Mouse (Mus musculus) kidney, postnatal 0 days (tissue): ENCODE data around the gene Olfr1423. TPM values are rescaled to one million over a fixed set of nuclear protein-coding genes. Genes with fewer than 3 reads are reported as not detected.
A peak's percentile ranks its signal among the peaks of the same experiment; 100 is the strongest.
"Not testable (repeated sequence)": the region's sequence is repeated elsewhere in the genome, so short reads cannot be mapped to it uniquely, and the experiment has no call there.

Source experiments
- ATAC-seq: fragments of 200-750 bp; cut with Nextera tagmentation; replicated peaks from 2 replicates; pipeline ENCODE4 v1.8.0; 2017; ENCODE audit warnings: low read depth, moderate number of reproducible peaks, moderate TSS enrichment, moderate library complexity; ENCODE audit not compliant: low FRiP score
- DNase-seq: peaks from one replicate; pipeline ENCODE4 v3.0.0-alpha.2; 2016; ENCODE audit warnings: low spot score
- H3K27ac ChIP-seq: fragments of 300-500 bp; sonication (generic); 2 replicates; pipeline ENCODE4 v1.5.1; 2014; ENCODE audit warnings: mild to moderate bottlenecking
- H3K27me3 ChIP-seq: fragments of 300-500 bp; sonication (generic); 2 replicates; pipeline ENCODE4 v1.6.1; 2014; ENCODE audit warnings: low read length, mixed read lengths; ENCODE audit not compliant: insufficient read depth
- H3K36me3 ChIP-seq: fragments of 300-500 bp; sonication (generic); 2 replicates; pipeline ENCODE4 v1.6.1; 2014; ENCODE audit warnings: low read length, mixed read lengths; ENCODE audit not compliant: insufficient read depth
- H3K4me1 ChIP-seq: fragments of 300-500 bp; sonication (generic); replicated peaks from 2 replicates; pipeline ENCODE4 v1.6.1; 2014; ENCODE audit warnings: antibody characterized with exemption, low read length, mixed read lengths; ENCODE audit not compliant: insufficient read depth
- H3K4me2 ChIP-seq: fragments of 300-500 bp; sonication (generic); 2 replicates; pipeline ENCODE4 v1.6.1; 2014; ENCODE audit warnings: mild to moderate bottlenecking, low read length, moderate library complexity, mixed read lengths
- H3K4me3 ChIP-seq: fragments of 300-500 bp; sonication (generic); replicated peaks from 2 replicates; pipeline ENCODE4 v1.5.1; 2014; ENCODE audit warnings: low read depth, low read length
- H3K9ac ChIP-seq: fragments of 300-500 bp; sonication (generic); 2 replicates; pipeline ENCODE4 v1.6.1; 2014; ENCODE audit warnings: low read depth, low read length
- H3K9me3 ChIP-seq: fragments of 300-500 bp; sonication (generic); replicated peaks from 2 replicates; pipeline ENCODE4 v1.6.1; 2016; ENCODE audit warnings: low read length, inconsistent platforms, mixed read lengths
- CTCF ChIP-seq: IDR thresholded peaks from 2 replicates; pipeline ENCODE4 v1.5.1; 2016; ENCODE audit warnings: antibody characterized with exemption, low read depth, mild to moderate bottlenecking, moderate library complexity
- WGBS: fragments of 180-500 bp; shearing (Covaris S2); extraction: QIAGEN DNeasy Blood & Tissue Kit; methylation state at CpG from one replicate; pipeline ENCODE4 v1.1.7; 2014; 5-methylcytosine and 5-hydroxymethylcytosine counted together
- polyA plus RNA-seq: library from polyadenylated mRNA; unstranded; fragments of >200 nt; fragmentation: Nextera tagmentation; extraction: Ambion mirVana; gene quantifications from 2 replicates; pipeline ENCODE4 v1.2.1, GENCODE M21; 2015

Gene Olfr1423
- not detected in 2 replicates for polyA plus RNA-seq

DNA sequence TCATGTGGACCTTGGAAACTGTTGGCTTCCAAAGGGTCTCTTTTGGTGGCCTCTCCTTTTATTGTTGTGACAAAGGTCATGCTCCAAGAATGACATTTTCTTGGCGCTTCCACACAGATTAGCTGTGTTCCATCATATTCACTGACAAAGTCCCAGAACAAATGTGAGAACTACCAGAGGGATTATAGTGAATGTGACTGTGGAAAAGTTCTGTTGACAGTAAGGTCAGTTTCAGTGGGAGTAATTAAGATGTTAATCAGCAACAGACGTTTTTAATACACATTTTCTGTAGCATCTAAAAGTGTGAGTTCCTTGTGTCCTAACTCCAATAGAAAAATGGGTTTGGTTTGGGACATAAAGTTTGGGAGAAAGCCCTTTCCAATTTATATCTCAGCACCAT is at the start of gene Olfr1423:
Gene Olfr1423, minus strand, starts transcription at position 101 of the 400 bp plus-strand sequence.
- no peaks in the 10 kb centered on the region for H3K36me3 ChIP-seq
- no peak for DNase-seq

DNA sequence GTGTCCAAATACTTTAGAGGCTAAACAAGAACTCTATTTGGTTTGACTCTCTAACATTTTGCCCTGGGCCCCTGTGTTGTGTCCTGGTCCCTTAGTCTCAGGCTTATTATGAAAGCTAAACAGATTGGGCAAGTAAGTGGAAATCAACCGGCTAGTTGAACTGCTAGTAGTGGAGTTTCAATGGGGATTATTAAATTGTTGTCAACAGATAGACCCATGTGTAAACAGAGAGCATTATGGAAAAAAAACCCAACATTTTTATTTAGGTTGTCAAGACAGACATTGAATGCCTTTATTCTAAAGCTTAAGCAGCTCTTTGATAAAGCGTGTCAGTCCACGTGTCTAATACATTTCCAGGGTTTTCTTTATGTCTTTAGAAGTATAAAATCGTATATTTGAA is 36.5 kb upstream of the Olfr1423 start, which contains the start of gene Olfr1425:
Gene Olfr1425, minus strand, starts transcription at position 101 of the 400 bp plus-strand sequence.
- ATAC-seq, H3K9ac ChIP-seq: not testable (repeated sequence)

More for the DNA sequence above, at the start of gene Olfr1423:
- Histone ChIP-seq H3K9ac (no peak within 1 kb of the TSS), H3K4me1 (no peaks in the 10 kb centered on the region), H3K27me3 (no peaks in the 10 kb centered on the region), H3K9me3 (no peaks in the 10 kb centered on the region), H3K27ac (no peak within 1 kb of the TSS), H3K4me2 (no peak within 1 kb of the TSS), H3K4me3 (no peak within 1 kb of the TSS)
- 55% methylated on average over 2 of the region's 2 CpGs for WGBS
- no peak for ATAC-seq
- TF ChIP-seq CTCF = no peak

DNA sequence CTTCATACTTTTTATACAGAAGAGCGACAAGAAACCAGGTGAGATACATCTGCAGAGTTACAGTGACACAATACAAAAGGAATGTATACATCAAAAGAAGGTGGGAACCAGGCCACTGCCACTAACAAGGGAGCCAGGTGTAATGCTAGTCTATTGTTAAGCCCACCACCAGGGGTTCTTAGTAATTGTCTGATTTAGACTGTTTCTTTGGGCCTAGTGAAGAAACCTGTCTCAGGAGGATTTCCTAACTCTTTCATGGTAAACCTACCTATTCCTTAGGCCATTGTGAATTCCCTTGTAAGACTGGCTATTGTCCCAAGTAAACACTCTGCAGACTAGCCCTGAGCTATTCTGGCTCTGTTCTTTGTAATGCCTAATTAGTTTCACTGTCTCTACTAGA is 28.4 kb upstream of the Olfr1423 start:
- not testable (repeated sequence) for DNase-seq, ATAC-seq
- WGBS = 85% methylated on average over 1 of the region's 1 CpGs

More for the DNA sequence above, 36.5 kb upstream of the Olfr1423 start, which contains the start of gene Olfr1425:
- not testable (repeated sequence) for H3K27ac ChIP-seq, DNase-seq, H3K4me1 ChIP-seq, H3K4me3 ChIP-seq, H3K36me3 ChIP-seq, H3K4me2 ChIP-seq, H3K27me3 ChIP-seq, H3K9me3 ChIP-seq
- WGBS = 83% methylated on average over 4 of the region's 4 CpGs

DNA sequence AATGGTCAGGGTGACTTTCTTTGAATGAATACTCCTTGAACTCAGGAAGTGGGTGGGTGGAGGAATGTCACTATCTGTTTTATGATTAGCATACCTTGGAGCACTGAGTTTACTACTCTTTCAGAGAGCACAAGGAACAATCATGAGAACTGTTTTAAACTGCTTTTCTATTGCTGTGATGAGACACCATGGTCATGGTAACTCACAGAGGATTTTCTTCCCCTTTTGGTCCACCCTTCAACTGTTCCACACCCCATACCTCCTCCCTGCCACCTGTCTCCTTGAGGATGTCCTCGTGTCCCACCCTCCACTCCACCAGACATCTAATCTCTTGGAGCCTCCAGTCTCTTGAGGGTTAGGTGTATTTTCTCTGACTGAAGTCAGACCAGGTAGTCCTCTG is 26.7 kb upstream of the Olfr1423 start:
- H3K9ac ChIP-seq = not testable (repeated sequence)
- 64% methylated on average over 1 of the region's 1 CpGs for WGBS

More for the DNA sequence above, 28.4 kb upstream of the Olfr1423 start:
- not testable (repeated sequence) for H3K4me3 ChIP-seq, H3K36me3 ChIP-seq, H3K27ac ChIP-seq, H3K9me3 ChIP-seq, H3K4me2 ChIP-seq, H3K27me3 ChIP-seq, H3K4me1 ChIP-seq, H3K9ac ChIP-seq

DNA sequence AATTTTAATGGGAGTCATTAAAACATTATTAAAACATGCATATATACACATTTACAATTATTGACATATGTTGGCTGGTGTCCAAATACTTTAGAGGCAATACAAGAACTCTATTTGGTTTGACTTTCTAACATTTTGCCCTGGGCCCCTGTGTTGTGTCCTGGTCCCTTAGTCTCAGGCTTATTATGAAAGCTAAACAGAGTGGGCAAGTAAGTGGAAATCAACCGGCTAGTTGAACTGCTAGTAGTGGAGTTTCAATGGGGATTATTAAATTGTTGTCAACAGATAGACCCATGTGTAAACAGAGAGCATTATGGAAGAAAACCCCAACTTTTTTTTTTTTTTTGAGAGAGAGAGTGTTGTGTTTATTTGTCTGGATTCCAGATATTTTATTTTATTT is 21.5 kb upstream of the Olfr1423 start, which contains the start of gene Olfr1424:
Gene Olfr1424, minus strand, starts transcription at position 101 of the 400 bp plus-strand sequence.
- not testable (repeated sequence) for ATAC-seq, H3K27me3 ChIP-seq, H3K36me3 ChIP-seq, H3K27ac ChIP-seq, H3K4me3 ChIP-seq, H3K9ac ChIP-seq, DNase-seq, H3K9me3 ChIP-seq, H3K4me2 ChIP-seq, H3K4me1 ChIP-seq
- WGBS = 89% methylated on average over 1 of the region's 1 CpGs

More for the DNA sequence above, 26.7 kb upstream of the Olfr1423 start:
- H3K36me3 ChIP-seq, H3K4me1 ChIP-seq, DNase-seq, H3K27me3 ChIP-seq, H3K4me3 ChIP-seq, H3K9me3 ChIP-seq, H3K27ac ChIP-seq, H3K4me2 ChIP-seq, ATAC-seq: not testable (repeated sequence)

DNA sequence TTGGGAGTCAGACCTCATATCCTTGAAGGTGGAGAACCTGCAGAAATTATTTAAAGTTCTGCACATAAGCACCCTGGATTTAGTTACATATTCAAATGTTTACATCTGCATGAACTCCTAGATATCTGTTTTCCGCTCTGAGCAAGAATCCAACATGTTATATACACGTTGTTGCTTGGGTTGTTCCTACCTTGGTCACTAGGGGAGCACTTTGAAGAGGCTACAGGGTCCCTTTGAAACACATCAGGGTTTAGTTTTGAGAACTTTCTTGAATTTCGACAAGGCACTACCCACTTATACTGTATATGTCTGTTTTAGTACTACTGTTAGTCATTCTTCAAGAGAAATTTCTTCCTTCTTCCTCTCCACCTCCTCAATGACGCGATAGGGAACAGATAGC is 2.0 kb upstream of the Olfr1423 start:
- no peak for TF ChIP-seq CTCF
- H3K27ac ChIP-seq = no peak overlapping the region
- H3K9me3 ChIP-seq = no peaks in the 10 kb centered on the region
- H3K4me3 ChIP-seq = no peak overlapping the region
- H3K36me3 ChIP-seq = no peaks in the 10 kb centered on the region
- no peak overlapping the region for H3K4me2 ChIP-seq
- H3K9ac ChIP-seq = no peak overlapping the region
- no peak for DNase-seq
- no peaks in the 10 kb centered on the region for H3K4me1 ChIP-seq
- no peaks in the 10 kb centered on the region for H3K27me3 ChIP-seq
- 91% methylated on average over 5 of the region's 5 CpGs for WGBS
- no peak for ATAC-seq

DNA sequence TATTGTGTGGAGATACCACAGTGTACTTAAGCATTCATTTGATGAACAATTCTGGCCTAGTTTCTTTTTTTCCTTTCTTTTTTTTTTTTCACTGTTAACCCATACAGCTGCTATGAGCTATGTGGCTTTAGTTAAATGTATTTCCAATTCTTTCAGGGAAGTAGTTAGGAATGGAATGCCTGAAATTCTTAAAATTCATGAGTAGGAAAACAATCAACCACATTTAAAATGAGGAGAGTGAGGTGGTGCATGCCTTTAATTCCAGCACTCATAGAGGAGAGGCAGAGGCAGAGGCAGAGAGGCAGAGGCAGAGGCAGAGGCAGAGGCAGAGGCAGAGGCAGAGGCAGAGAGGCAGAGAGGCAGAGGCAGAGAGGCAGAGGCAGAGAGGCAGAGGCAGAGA is 3.4 kb downstream of the Olfr1423 start:
- no peak overlapping the region for H3K4me2 ChIP-seq
- no peak for TF ChIP-seq CTCF
- no peak overlapping the region for H3K4me3 ChIP-seq
- DNase-seq (peak; percentile 10), ATAC-seq (no peak)
- H3K27ac ChIP-seq = no peak overlapping the region
- H3K9ac ChIP-seq = no peak overlapping the region
- H3K4me1 ChIP-seq = no peaks in the 10 kb centered on the region
- no peaks in the 10 kb centered on the region for H3K27me3 ChIP-seq
- H3K36me3 ChIP-seq = no peaks in the 10 kb centered on the region
- H3K9me3 ChIP-seq = no peaks in the 10 kb centered on the region
